Mouse (Mus musculus) ES-E14 (cell line): Measurements from ENCODE around the gene A630076J17Rik. TPM values are rescaled to one million over a fixed set of nuclear protein-coding genes. Genes with fewer than 3 reads are reported as not detected.

ENCODE experiments used
- DNase-seq: peaks from one replicate; pipeline ENCODE4 v3.0.0-alpha.2; 2013; ENCODE audit warnings: low read depth, low spot score
- H3K27ac ChIP-seq: 2 replicates; pipeline ENCODE4 v1.5.1; 2012; ENCODE audit warnings: low read depth, mild to moderate bottlenecking, low read length, moderate library complexity, mixed read lengths; ENCODE audit not compliant: poor library complexity, insufficient read depth, severe bottlenecking
- H3K36me3 ChIP-seq: 2 replicates; pipeline ENCODE4 v1.6.1; 2012; ENCODE audit warnings: mild to moderate bottlenecking, low read length, moderate library complexity, mixed read lengths; ENCODE audit not compliant: control insufficient read depth, poor library complexity, insufficient read depth, severe bottlenecking
- H3K4me1 ChIP-seq, 2 experiments: fragments of 150-350 bp in 1 of 2; sonication (generic) in 1 of 2; 2 replicates each; pipeline ENCODE4 v1.6.1; 2012; ENCODE audit warnings: low read length in 2 of 2, mild to moderate bottlenecking in 1 of 2, mixed read lengths in 1 of 2; ENCODE audit not compliant: control insufficient read depth in 2 of 2, insufficient read depth in 2 of 2, poor library complexity in 1 of 2
- H3K4me3 ChIP-seq, 2 experiments: fragments of 150-350 bp in 1 of 2; sonication (generic) in 1 of 2; 2 replicates each; pipeline ENCODE4 v1.5.1; 2012; ENCODE audit warnings: low read length in 2 of 2, low read depth in 1 of 2, mild to moderate bottlenecking in 1 of 2, mixed read lengths in 1 of 2; ENCODE audit not compliant: insufficient read depth in 1 of 2, poor library complexity in 1 of 2, severe bottlenecking in 1 of 2
- H3K9ac ChIP-seq: 2 replicates; pipeline ENCODE4 v1.6.1; 2012; ENCODE audit warnings: low read depth, mild to moderate bottlenecking, low read length, mixed read lengths; ENCODE audit not compliant: poor library complexity, insufficient read depth, severe bottlenecking
- H3K9me3 ChIP-seq: fragments of 150-350 bp; sonication (generic); 2 replicates; pipeline ENCODE4 v1.6.1; 2012; ENCODE audit warnings: low read depth, mild to moderate bottlenecking, low read length; ENCODE audit not compliant: control insufficient read depth, insufficient read depth
- CHD2 ChIP-seq: IDR thresholded peaks from 2 replicates; pipeline ENCODE4 v1.6.1; 2014; ENCODE audit warnings: mild to moderate bottlenecking, low read depth, low read length, inconsistent platforms
- HCFC1 ChIP-seq: IDR thresholded peaks from 2 replicates; pipeline ENCODE4 v1.6.1; 2012; ENCODE audit warnings: low read length, inconsistent platforms, borderline replicate concordance; ENCODE audit not compliant: insufficient read depth
- MAFK ChIP-seq: IDR thresholded peaks from 2 replicates; pipeline ENCODE4 v1.6.1; 2014; ENCODE audit warnings: mild to moderate bottlenecking, low read depth, low read length, inconsistent platforms; ENCODE audit not compliant: insufficient read depth
- ZC3H11A ChIP-seq: IDR thresholded peaks from 2 replicates; pipeline ENCODE4 v1.6.1; 2012; ENCODE audit warnings: low read depth, mild to moderate bottlenecking, inconsistent platforms, low read length, borderline replicate concordance
- ZNF384 ChIP-seq: IDR thresholded peaks from 2 replicates; pipeline ENCODE4 v1.6.1; 2012; ENCODE audit warnings: low read depth, low read length, inconsistent platforms
- in situ Hi-C, 2 experiments: fragments of 600-800 bp; cut with MboI; formaldehyde crosslinking; loops; one replicate each; pipeline ENCODE4 v1.15.1; 2025; ENCODE audit warnings: low sequenced_read_pairs in 2 of 2, inconsistent platforms in 1 of 2; ENCODE audit not compliant: unreplicated experiment in 2 of 2
- total RNA-seq: library from RNA; depleted of rRNA; stranded (reverse); fragments of 300-350 nt; gene quantifications from 2 replicates; pipeline ENCODE4 v1.2.3, GENCODE M21; 2012

The A630076J17Rik gene
- total RNA-seq, 1 experiment: not detected

- Histone ChIP-seq H3K4me1 (no peaks in the 10 kb centered on the region), H3K4me3 (no peak overlapping the region), H3K27ac (no peak overlapping the region), H3K9ac (no peak overlapping the region), H3K36me3 (no peaks in the 10 kb centered on the region), H3K9me3 (no peaks in the 10 kb centered on the region)
- in situ Hi-C loops: no loop called here
- DNase-seq: no peak
- TF ChIP-seq CHD2: no peak
- TF ChIP-seq ZC3H11A: no peak
- TF ChIP-seq HCFC1: no peak
- no peak for TF ChIP-seq ZNF384
- no peak for TF ChIP-seq MAFK
Observed at GRCm38 (mm10) chr3:107260956-107261850, 30.8 kb downstream of the A630076J17Rik start.

GRCm38 (mm10) chr3:107261851-107262165 is 31.4 kb downstream of the A630076J17Rik start:
- H3K4me3 ChIP-seq: no peak overlapping the region
- no peak for DNase-seq
- H3K9ac ChIP-seq: no peak overlapping the region
- no peaks in the 10 kb centered on the region for H3K4me1 ChIP-seq
- H3K36me3 ChIP-seq: no peaks in the 10 kb centered on the region
- no peaks in the 10 kb centered on the region for H3K9me3 ChIP-seq
- in situ Hi-C loops: no loop called here
- H3K27ac ChIP-seq: no peak overlapping the region
- no peak for TF ChIP-seq ZC3H11A

- TF ChIP-seq HCFC1 (no peak), ZC3H11A (no peak), ZNF384 (no peak), MAFK (no peak), CHD2 (no peak)
- H3K27ac ChIP-seq: no peak overlapping the region
Observed at GRCm38 (mm10) chr3:107266814-107267345, 36.5 kb downstream of the A630076J17Rik start.

GRCm38 (mm10) chr3:107272433-107272832 is 42.0 kb downstream of the A630076J17Rik start:
- H3K9me3 ChIP-seq: no peaks in the 10 kb centered on the region
- H3K27ac ChIP-seq: no peak overlapping the region
- DNase-seq: no peak
- no peak overlapping the region for H3K9ac ChIP-seq
- H3K36me3 ChIP-seq: no peaks in the 10 kb centered on the region
- H3K4me1 ChIP-seq: no peaks in the 10 kb centered on the region
- TF ChIP-seq ZC3H11A: no peak
- no peak for TF ChIP-seq MAFK
- TF ChIP-seq CHD2: no peak
- TF ChIP-seq HCFC1: no peak
- no peak for TF ChIP-seq ZNF384
- in situ Hi-C loops: no loop called here
- H3K4me3 ChIP-seq: no peak overlapping the region

More at GRCm38 (mm10) chr3:107266814-107267345, 36.5 kb downstream of the A630076J17Rik start:
- H3K4me1 ChIP-seq: no peaks in the 10 kb centered on the region
- no peak overlapping the region for H3K9ac ChIP-seq
- DNase-seq: no peak
- H3K9me3 ChIP-seq: no peaks in the 10 kb centered on the region
- H3K4me3 ChIP-seq: no peak overlapping the region
- H3K36me3 ChIP-seq: no peaks in the 10 kb centered on the region
- in situ Hi-C loops: no loop called here
